Mouse (Mus musculus) inflammation-experienced regulatory T-cells (primary cell): ENCODE data around the gene Col4a6. TPM values are rescaled to one million over a fixed set of nuclear protein-coding genes. Genes with fewer than 3 reads are reported as not detected.

Source experiments
- polyA plus RNA-seq, 2 experiments: library from polyadenylated mRNA; unstranded; fragments of 100-300 nt; shearing (Covaris generic); gene quantifications; one replicate each; pipeline ENCODE4 v1.2.1; 2017

Col4a6 gene
- not detected for polyA plus RNA-seq

DNA sequence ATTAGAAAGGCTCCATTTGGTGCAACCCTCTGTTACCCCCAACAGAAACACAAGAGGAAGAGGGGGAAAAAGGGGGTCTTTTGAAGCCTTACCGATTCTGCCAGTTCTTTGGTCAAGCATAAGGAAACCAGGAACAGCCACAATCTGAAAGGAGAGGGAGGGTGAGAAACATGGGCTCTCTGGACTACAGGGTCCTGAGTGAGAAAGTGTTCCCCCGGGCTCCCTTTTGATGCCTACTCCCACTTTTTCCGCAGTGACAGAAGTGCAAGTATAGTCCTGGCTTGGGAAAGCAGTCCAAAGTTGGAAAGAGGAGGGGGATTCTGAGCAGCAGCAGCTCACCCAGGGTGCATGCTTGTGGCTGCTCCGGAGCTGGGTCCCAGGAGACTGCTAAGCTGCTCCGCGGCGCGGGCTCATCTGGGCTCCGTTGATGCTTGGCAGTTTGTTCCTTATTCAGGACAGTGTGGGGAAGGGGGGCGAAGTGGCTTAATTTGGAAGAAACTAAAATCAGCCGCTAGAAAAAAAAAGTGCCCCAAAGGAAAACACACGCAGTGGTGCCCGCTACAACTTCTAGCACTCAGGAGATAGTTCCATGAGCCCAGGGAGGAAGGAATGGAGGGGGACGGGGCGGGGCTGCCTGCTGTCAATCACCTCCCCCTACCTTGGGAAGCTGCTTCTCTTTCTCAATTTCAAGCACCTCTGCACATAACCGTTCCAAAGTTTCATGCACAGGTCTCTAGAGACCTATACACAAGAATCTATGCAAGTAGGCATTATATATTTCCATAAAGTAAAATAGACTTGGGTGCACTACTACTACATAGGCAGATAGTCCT is at the start of gene Col4a6:
Gene Col4a6 (minus strand): TSS at position 607 of the 833 bp plus-strand sequence.

DNA sequence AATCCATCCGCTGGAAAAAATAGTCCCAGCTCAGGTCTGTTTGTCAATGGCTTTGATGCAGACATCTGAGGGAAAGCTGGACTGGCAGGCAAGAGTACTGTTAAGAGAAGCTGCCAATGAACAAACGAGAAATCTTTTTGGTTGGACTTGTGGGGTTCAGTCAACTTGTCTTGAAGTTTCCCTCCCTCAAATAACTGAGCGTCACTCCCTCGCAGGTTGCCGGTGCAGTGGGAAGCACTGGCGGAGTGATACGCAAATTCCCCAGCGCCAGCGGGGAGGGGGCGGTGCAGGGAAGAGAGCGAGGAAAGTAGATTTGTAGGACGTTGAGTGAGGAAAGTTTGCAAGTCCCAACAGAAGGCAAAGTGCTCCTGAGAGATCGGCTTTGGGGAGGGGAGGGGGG is 1.2 kb upstream of the Col4a6 start, which contains the start of gene Col4a5:
Gene Col4a5 (plus strand): TSS at position 276 of the 400 bp plus-strand sequence.

Other genes starting within 250 kb of the Col4a6 start
- under 1 TPM in 1 of 2 experiments, not detected in 1; 0.10 TPM for gene Col4a5, start 1.3 kb upstream of the Col4a6 start, polyA plus RNA-seq